Comparison of ENCODE assay signal across 32 mouse cellular contexts in the genomic region with DNA sequence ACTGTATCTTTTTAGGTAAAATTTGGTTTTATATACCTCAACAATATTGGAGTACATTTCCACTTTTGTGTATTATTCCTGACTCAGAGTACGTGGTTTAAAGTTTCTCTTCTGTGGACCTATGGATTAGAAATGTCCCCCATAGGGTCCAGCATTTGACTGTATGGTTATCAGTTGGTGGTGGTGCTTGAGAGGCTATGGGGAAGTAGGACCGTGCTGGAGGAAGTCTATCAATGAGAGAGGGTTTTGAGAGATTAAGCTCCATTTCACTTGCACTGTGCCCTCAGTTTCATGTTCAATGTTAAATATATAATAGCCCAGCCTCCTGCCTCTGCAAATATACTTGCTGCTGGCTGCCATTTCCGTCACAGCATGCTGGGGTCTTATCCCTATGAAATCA. TPM values are rescaled to one million over a fixed set of nuclear protein-coding genes. Genes with fewer than 3 reads are reported as not detected.
"Had no signal": no experiment of that assay in that cellular context is flagged by ENCODE, and none has a peak within 500 bp of the region (broad histone marks: within the 10 kb centered on the region; RNA-seq: fewer than 3 reads in every experiment).

No protein-coding gene starts in this region.

- H3K9ac ChIP-seq: embryonic facial prominence, embryonic 12.5 days; embryonic facial prominence, embryonic 13.5 days; embryonic facial prominence, embryonic 15.5 days; forebrain, embryonic 12.5 days; forebrain, embryonic 13.5 days; forebrain, embryonic 15.5 days; forebrain, postnatal 0 days had no signal

- H3K4me3 ChIP-seq: embryonic facial prominence, embryonic 10.5 days; embryonic facial prominence, embryonic 12.5 days; embryonic facial prominence, embryonic 13.5 days; embryonic facial prominence, embryonic 15.5 days; erythroblast, embryonic 14.5 days; forebrain, embryonic 10.5 days; forebrain, embryonic 12.5 days; forebrain, embryonic 13.5 days; forebrain, embryonic 15.5 days; gastrocnemius, adult 2 months; heart, adult 2 months; heart, embryonic 10.5 days had no signal

- DNase-seq: cerebellum, adult 9-11 months; cerebellum, postnatal 10 days; cerebellum, postnatal 14 days; cerebellum, postnatal 25 days; cerebellum, postnatal 36 days; embryo, embryonic 11 days; forebrain, postnatal 0 days; gastrocnemius, adult 2 months; gastrocnemius, postnatal 10 days; gastrocnemius, postnatal 14 days; gastrocnemius, postnatal 25 days; gastrocnemius, postnatal 36 days; heart, adult 11 months; heart, adult 18-20 months; heart, adult 2 months had no signal

- H3K9me3 ChIP-seq: embryonic facial prominence, embryonic 10.5 days; embryonic facial prominence, embryonic 12.5 days; embryonic facial prominence, embryonic 13.5 days; embryonic facial prominence, embryonic 15.5 days; forebrain, embryonic 10.5 days; forebrain, embryonic 12.5 days; forebrain, embryonic 13.5 days; forebrain, embryonic 15.5 days; heart, embryonic 10.5 days had no signal

- H3K27me3 ChIP-seq: embryonic facial prominence, embryonic 12.5 days; embryonic facial prominence, embryonic 13.5 days; embryonic facial prominence, embryonic 15.5 days; forebrain, embryonic 12.5 days; forebrain, embryonic 13.5 days; forebrain, embryonic 15.5 days had no signal

- H3K36me3 ChIP-seq: embryonic facial prominence, embryonic 10.5 days; embryonic facial prominence, embryonic 12.5 days; embryonic facial prominence, embryonic 13.5 days; embryonic facial prominence, embryonic 15.5 days; forebrain, embryonic 10.5 days; forebrain, embryonic 12.5 days; forebrain, embryonic 15.5 days; heart, embryonic 10.5 days had no signal

- H3K4me1 ChIP-seq: embryonic facial prominence, embryonic 10.5 days; embryonic facial prominence, embryonic 12.5 days; embryonic facial prominence, embryonic 13.5 days; embryonic facial prominence, embryonic 15.5 days; forebrain, embryonic 10.5 days; forebrain, embryonic 12.5 days; forebrain, embryonic 13.5 days; forebrain, embryonic 15.5 days; heart, embryonic 10.5 days had no signal

- H3K27ac ChIP-seq: embryonic facial prominence, embryonic 10.5 days; embryonic facial prominence, embryonic 12.5 days; embryonic facial prominence, embryonic 13.5 days; embryonic facial prominence, embryonic 15.5 days; forebrain, embryonic 10.5 days; forebrain, embryonic 12.5 days; forebrain, embryonic 13.5 days; forebrain, embryonic 15.5 days; gastrocnemius, adult 2 months; heart, adult 2 months; heart, embryonic 10.5 days had no signal

RNA-seq across cellular contexts. Expression of gene Cdh9, which starts 28.7 kb away (rescaled TPM):
- total RNA-seq: common myeloid progenitor, adult 5-6 weeks; gastrocnemius, adult 18-20 months; gastrocnemius, adult 2 months; gastrocnemius, adult 8-10 months; gastrocnemius, postnatal 10 days; gastrocnemius, postnatal 14 days; gastrocnemius, postnatal 25 days; gastrocnemius, postnatal 36 days; gastrocnemius, postnatal 4 days; granulocyte monocyte progenitor cell, adult 5-6 weeks; heart, adult 18-20 months; heart, adult 2 months; heart, adult 8-10 months had no signal
- polyA plus RNA-seq: erythroblast, embryonic 14.5 days; gonadal fat pad, adult 2 months had no signal
